Mouse (Mus musculus): ENCODE results near the gene Paqr8. TPM values are rescaled to one million over a fixed set of nuclear protein-coding genes. Genes with fewer than 3 reads are reported as not detected.
A peak's percentile ranks its signal among the peaks of the same experiment; 100 is the strongest.

Paqr8 gene
- polyA plus RNA-seq (2015; fragmentation: Nextera tagmentation; extraction: Ambion mirVana) = 2.1 and 2.6 TPM in 2 replicates

- peak within 1 kb of the TSS; percentile 77 for H3K4me2 ChIP-seq (ENCODE audit: low read length)
- H3K36me3 ChIP-seq (ENCODE audit: insufficient read depth, low read length) = no peaks in the 10 kb centered on the region
- 2% methylated on average over 34 of the region's 37 CpGs for WGBS
- H3K9me3 ChIP-seq (replicated peaks; ENCODE audit: low read length) = no peaks in the 10 kb centered on the region
- peak; percentile 98 for ATAC-seq (replicated peaks; ENCODE audit: low FRiP score, low read depth)
- 0 out of 2 replicates have a peak, but pooled peaks cover 7% of the 10 kb centered on the region for H3K4me1 ChIP-seq (replicated peaks; ENCODE audit: insufficient read depth, low read length)
- H3K27ac ChIP-seq = peak within 1 kb of the TSS; percentile 61
- peak within 1 kb of the TSS; percentile 67 for H3K4me3 ChIP-seq (replicated peaks; ENCODE audit: low read depth, low read length)
- peak within 1 kb of the TSS; percentile 61 for H3K9ac ChIP-seq (ENCODE audit: low read depth, low read length)
- no peaks in the 10 kb centered on the region for H3K27me3 ChIP-seq (ENCODE audit: insufficient read depth, low read length)
- no peak for TF ChIP-seq CTCF (IDR thresholded peaks at IDR 0.05; ENCODE audit: low read depth)
- peak; percentile 92 for DNase-seq (ENCODE audit: low spot score)
Observed at GRCm38 (mm10) chr1:20890404-20890921, at the start of gene Paqr8. Gene Paqr8, plus strand, starts transcription at chr1:20890606.

GRCm38 (mm10) chr1:20856924-20857902 lies 33.2 kb upstream of the Paqr8 start:
- ATAC-seq (replicated peaks; ENCODE audit: low FRiP score, low read depth) = no peak
- 85% methylated on average over 7 of the region's 7 CpGs for WGBS

GRCm38 (mm10) chr1:20860775-20861174 lies 29.6 kb upstream of the Paqr8 start:
- Histone ChIP-seq H3K4me2 (ENCODE audit: low read length) (no peak overlapping the region), H3K36me3 (ENCODE audit: insufficient read depth, low read length) (no peaks in the 10 kb centered on the region), H3K9ac (ENCODE audit: low read depth, low read length) (no peak overlapping the region), H3K4me1 (replicated peaks; ENCODE audit: insufficient read depth, low read length) (no peaks in the 10 kb centered on the region), H3K4me3 (replicated peaks; ENCODE audit: low read depth, low read length) (no peak overlapping the region), H3K27ac (no peak overlapping the region), H3K9me3 (replicated peaks; ENCODE audit: low read length) (no peaks in the 10 kb centered on the region), H3K27me3 (ENCODE audit: insufficient read depth, low read length) (no peaks in the 10 kb centered on the region)
- no peak for ATAC-seq (replicated peaks; ENCODE audit: low FRiP score, low read depth)
- no peak for TF ChIP-seq CTCF (IDR thresholded peaks at IDR 0.05; ENCODE audit: low read depth)
- WGBS = 67% methylated on average over 3 of the region's 3 CpGs
- DNase-seq (ENCODE audit: low spot score) = no peak

More at GRCm38 (mm10) chr1:20856924-20857902, 33.2 kb upstream of the Paqr8 start:
- no peak overlapping the region for H3K4me3 ChIP-seq (replicated peaks; ENCODE audit: low read depth, low read length)
- no peak overlapping the region for H3K4me2 ChIP-seq (ENCODE audit: low read length)
- H3K9ac ChIP-seq (ENCODE audit: low read depth, low read length) = no peak overlapping the region
- H3K9me3 ChIP-seq (replicated peaks; ENCODE audit: low read length) = no peaks in the 10 kb centered on the region
- no peak overlapping the region for H3K27ac ChIP-seq
- DNase-seq (ENCODE audit: low spot score) = no peak
- no peaks in the 10 kb centered on the region for H3K36me3 ChIP-seq (ENCODE audit: insufficient read depth, low read length)
- no peaks in the 10 kb centered on the region for H3K27me3 ChIP-seq (ENCODE audit: insufficient read depth, low read length)
- no peak for TF ChIP-seq CTCF (IDR thresholded peaks at IDR 0.05; ENCODE audit: low read depth)
- no peaks in the 10 kb centered on the region for H3K4me1 ChIP-seq (replicated peaks; ENCODE audit: insufficient read depth, low read length)

- WGBS = 94% methylated on average over 3 of the region's 3 CpGs
- DNase-seq (ENCODE audit: low spot score) (no peak), ATAC-seq (replicated peaks; ENCODE audit: low FRiP score, low read depth) (no peak)
- Histone ChIP-seq H3K9ac (ENCODE audit: low read depth, low read length) (no peak overlapping the region), H3K4me2 (ENCODE audit: low read length) (no peak overlapping the region), H3K9me3 (replicated peaks; ENCODE audit: low read length) (no peaks in the 10 kb centered on the region), H3K36me3 (ENCODE audit: insufficient read depth, low read length) (no peaks in the 10 kb centered on the region), H3K27ac (no peak overlapping the region), H3K4me1 (replicated peaks; ENCODE audit: insufficient read depth, low read length) (no peaks in the 10 kb centered on the region), H3K4me3 (replicated peaks; ENCODE audit: low read depth, low read length) (no peak overlapping the region), H3K27me3 (ENCODE audit: insufficient read depth, low read length) (no peaks in the 10 kb centered on the region)
- TF ChIP-seq CTCF (IDR thresholded peaks at IDR 0.05; ENCODE audit: low read depth) = no peak
Observed at GRCm38 (mm10) chr1:20861865-20862264, 28.5 kb upstream of the Paqr8 start.

- H3K4me2 ChIP-seq (ENCODE audit: low read length) = no peak overlapping the region
- H3K27me3 ChIP-seq (ENCODE audit: insufficient read depth, low read length) = no peaks in the 10 kb centered on the region
- H3K4me3 ChIP-seq (replicated peaks; ENCODE audit: low read depth, low read length) = no peak overlapping the region
- TF ChIP-seq CTCF (IDR thresholded peaks at IDR 0.05; ENCODE audit: low read depth) = no peak
- H3K36me3 ChIP-seq (ENCODE audit: insufficient read depth, low read length) = no peaks in the 10 kb centered on the region
- no peak overlapping the region for H3K27ac ChIP-seq
- ATAC-seq (replicated peaks; ENCODE audit: low FRiP score, low read depth) (no peak), DNase-seq (ENCODE audit: low spot score) (no peak)
- no peaks in the 10 kb centered on the region for H3K4me1 ChIP-seq (replicated peaks; ENCODE audit: insufficient read depth, low read length)
- no peaks in the 10 kb centered on the region for H3K9me3 ChIP-seq (replicated peaks; ENCODE audit: low read length)
- 26% methylated on average over 5 of the region's 5 CpGs for WGBS
- H3K9ac ChIP-seq (ENCODE audit: low read depth, low read length) = no peak overlapping the region
Observed at GRCm38 (mm10) chr1:20863452-20864172, 26.8 kb upstream of the Paqr8 start.
